Mouse (Mus musculus): ENCODE measurements around the gene 9230110F15Rik. TPM values are rescaled to one million over a fixed set of nuclear protein-coding genes. Genes with fewer than 3 reads are reported as not detected.

Gene 9230110F15Rik
- not detected for polyA plus RNA-seq (2014; fragmentation: Illumina TruSeq; extraction: RNeasy Lipid Tissue Mini Kit (QIAGEN cat#74804); ENCODE audit: insufficient read depth, low read depth, low replicate concordance)

GRCm38 (mm10) chr9:35844050-35844449 is at the start of gene 9230110F15Rik:
Gene 9230110F15Rik, minus strand, starts transcription at chr9:35844150.

GRCm38 (mm10) chr9:35790001-35790400 is 53.9 kb downstream of the 9230110F15Rik start, which contains the start of the genes Gm27235 and D730048I06Rik:
Gene Gm27235, minus strand, starts transcription at chr9:35790101.
Gene D730048I06Rik, minus strand, starts transcription at chr9:35790112.

Other genes with a start within 250 kb of the 9230110F15Rik start
- not detected for gene Pate4, start 232.2 kb downstream of the 9230110F15Rik start, polyA plus RNA-seq (2014; fragmentation: Illumina TruSeq; extraction: RNeasy Lipid Tissue Mini Kit (QIAGEN cat#74804); ENCODE audit: insufficient read depth, low read depth, low replicate concordance)
- not detected for gene Pate3, start 195.9 kb downstream of the 9230110F15Rik start, polyA plus RNA-seq (2014; fragmentation: Illumina TruSeq; extraction: RNeasy Lipid Tissue Mini Kit (QIAGEN cat#74804); ENCODE audit: insufficient read depth, low read depth, low replicate concordance)
- not detected for gene Pate1, start 156.8 kb downstream of the 9230110F15Rik start, polyA plus RNA-seq (2014; fragmentation: Illumina TruSeq; extraction: RNeasy Lipid Tissue Mini Kit (QIAGEN cat#74804); ENCODE audit: insufficient read depth, low read depth, low replicate concordance)
- not detected for gene Gm17677, start 103.1 kb downstream of the 9230110F15Rik start, polyA plus RNA-seq (2014; fragmentation: Illumina TruSeq; extraction: RNeasy Lipid Tissue Mini Kit (QIAGEN cat#74804); ENCODE audit: insufficient read depth, low read depth, low replicate concordance)
- not detected for gene Gm17727, start 66.0 kb downstream of the 9230110F15Rik start, polyA plus RNA-seq (2014; fragmentation: Illumina TruSeq; extraction: RNeasy Lipid Tissue Mini Kit (QIAGEN cat#74804); ENCODE audit: insufficient read depth, low read depth, low replicate concordance)
- gene Gm27235, start 54.0 kb downstream of the 9230110F15Rik start, polyA plus RNA-seq (2014; fragmentation: Illumina TruSeq; extraction: RNeasy Lipid Tissue Mini Kit (QIAGEN cat#74804); ENCODE audit: insufficient read depth, low read depth, low replicate concordance), result not detected
- gene D730048I06Rik, start 54.0 kb downstream of the 9230110F15Rik start, polyA plus RNA-seq (2014; fragmentation: Illumina TruSeq; extraction: RNeasy Lipid Tissue Mini Kit (QIAGEN cat#74804); ENCODE audit: insufficient read depth, low read depth, low replicate concordance), result not detected
- not detected for gene 9230113P08Rik, start 64.3 kb upstream of the 9230110F15Rik start, polyA plus RNA-seq (2014; fragmentation: Illumina TruSeq; extraction: RNeasy Lipid Tissue Mini Kit (QIAGEN cat#74804); ENCODE audit: insufficient read depth, low read depth, low replicate concordance)

Measured in lung, adult 10 weeks (tissue).